Mouse (Mus musculus) olfactory bulb, adult 2 months (tissue): Measurements from ENCODE around the gene Fem1a. TPM values are rescaled to one million over a fixed set of nuclear protein-coding genes. Genes with fewer than 3 reads are reported as not detected.

Experiments
- H3K27ac ChIP-seq: fragments of 200-500 bp; 2 replicates; pipeline ENCODE4 v1.5.1; 2012; ENCODE audit warnings: low read depth, low read length; ENCODE audit not compliant: insufficient read depth
- H3K4me1 ChIP-seq: fragments of 200-500 bp; 2 replicates; pipeline ENCODE4 v1.6.1; 2012; ENCODE audit warnings: low read length; ENCODE audit not compliant: control insufficient read depth, insufficient read depth
- H3K4me3 ChIP-seq: fragments of 200-500 bp; 2 replicates; pipeline ENCODE4 v1.5.1; 2012; ENCODE audit warnings: mild to moderate bottlenecking, low read depth, low read length, moderate library complexity; ENCODE audit not compliant: insufficient read depth
- CTCF ChIP-seq: fragments of 200-500 bp; IDR thresholded peaks from 2 replicates; pipeline ENCODE4 v1.5.1; 2012; ENCODE audit warnings: low read depth, mild to moderate bottlenecking, low read length, moderate library complexity; ENCODE audit not compliant: insufficient read depth
- POLR2A ChIP-seq: fragments of 200-500 bp; IDR thresholded peaks from 2 replicates; pipeline ENCODE4 v1.6.1; 2012; ENCODE audit warnings: mild to moderate bottlenecking, low read depth, low read length, moderate library complexity; ENCODE audit not compliant: insufficient read depth
- WGBS: fragments of 180-500 bp; shearing (Covaris S2); methylation state at CpG from one replicate; pipeline ENCODE4 v1.1.7; 2018; 5-methylcytosine and 5-hydroxymethylcytosine counted together
- polyA plus RNA-seq: library from polyadenylated mRNA; stranded (reverse); fragments of >200 nt; gene quantifications from 2 replicates; pipeline ENCODE4 v1.2.4, GENCODE M21; 2012; ENCODE audit warnings: low replicate concordance; ENCODE audit not compliant: missing spikeins, insufficient read depth, insufficient read length

Fem1a gene
- polyA plus RNA-seq, 1 experiment = not detected

DNA sequence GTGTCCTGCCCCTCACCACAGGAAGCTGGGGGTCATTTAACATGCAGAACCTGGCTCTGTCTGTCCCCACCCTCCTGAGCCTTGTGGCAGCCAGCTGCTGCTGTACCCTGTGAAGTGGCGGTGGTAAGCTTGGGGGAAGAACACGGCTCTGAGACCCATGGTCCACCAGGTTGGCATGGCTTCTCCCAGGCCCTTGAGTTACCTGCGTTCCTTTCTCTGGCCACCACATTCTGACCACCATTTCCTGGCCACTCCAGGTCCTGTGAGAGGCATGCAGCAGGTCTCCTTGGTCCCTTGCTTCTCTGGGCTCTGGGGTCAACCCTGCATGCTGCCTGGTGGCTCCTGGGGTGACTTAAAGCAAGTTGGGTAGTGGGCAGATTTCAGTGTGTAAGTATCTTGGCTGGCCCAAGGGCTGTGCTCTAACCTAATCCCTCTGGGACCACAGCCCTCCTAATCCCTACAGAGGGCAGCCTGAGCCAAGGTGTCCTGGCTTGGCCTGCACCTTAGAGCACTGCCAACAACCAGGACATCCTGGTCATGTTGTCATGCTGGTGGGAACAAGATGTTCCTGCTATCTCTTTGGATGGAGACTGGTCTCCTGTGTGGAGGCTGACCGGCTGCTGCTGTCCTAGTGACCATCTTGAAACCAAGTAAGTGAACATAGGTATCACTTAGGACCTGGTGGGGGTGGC, 36.1 kb downstream of the Fem1a start, which contains the start of gene Plin3:
Gene Plin3, minus strand, starts transcription at position 343 of the 692 bp plus-strand sequence.
- TF ChIP-seq POLR2A = no peak
- no peak for TF ChIP-seq CTCF
- 88% methylated on average over 4 of the region's 4 CpGs for WGBS
- no peak within 1 kb of the TSS for H3K4me3 ChIP-seq
- H3K27ac ChIP-seq = no peak within 1 kb of the TSS
- peaks cover 15% of the 10 kb centered on the region for H3K4me1 ChIP-seq

DNA sequence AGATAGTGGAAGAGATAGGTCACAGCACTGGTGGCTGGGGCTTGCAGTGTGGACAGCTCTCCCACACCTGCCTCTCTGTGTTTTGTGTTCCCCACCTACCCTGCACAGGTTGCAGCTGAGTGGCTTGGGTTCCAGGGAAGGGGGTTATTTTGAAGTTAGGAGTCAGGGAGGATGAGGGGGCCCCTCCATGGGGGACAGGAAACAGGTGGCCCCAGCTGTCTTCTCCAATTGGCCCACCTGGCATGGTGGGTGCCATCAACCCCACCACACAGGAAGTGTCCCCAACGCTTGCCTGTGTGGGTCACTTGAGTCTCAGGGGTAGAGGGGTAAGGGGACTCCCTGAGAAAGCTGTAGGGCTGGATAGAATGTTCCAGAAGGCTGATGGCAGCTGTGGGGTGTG, 36.7 kb downstream of the Fem1a start:
- Histone ChIP-seq H3K4me3 (no peak overlapping the region), H3K27ac (no peak overlapping the region), H3K4me1 (peaks cover 15% of the 10 kb centered on the region)
- TF ChIP-seq POLR2A (no peak), CTCF (no peak)
- WGBS = 92% methylated on average over 1 of the region's 1 CpGs

DNA sequence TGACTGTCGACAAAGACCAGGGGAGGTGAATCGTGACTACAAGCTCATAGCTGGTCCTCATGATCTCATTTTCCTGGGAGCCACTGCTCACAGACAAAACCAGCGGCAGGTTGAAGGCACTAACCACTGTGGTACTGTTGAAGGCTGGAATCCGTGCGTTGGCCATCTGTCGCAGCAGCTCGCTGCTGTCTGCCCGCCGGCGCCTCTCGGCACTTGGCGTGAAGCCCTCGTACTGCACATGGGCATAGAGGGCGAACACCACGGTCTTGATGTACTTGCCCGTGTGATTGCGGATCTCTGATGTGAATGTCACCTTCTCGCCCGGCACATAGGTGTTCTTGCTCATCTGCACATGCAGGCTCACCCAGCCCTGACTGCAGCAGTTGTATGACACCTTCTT, 37.6 kb downstream of the Fem1a start:
- Histone ChIP-seq H3K4me1 (peaks cover 14% of the 10 kb centered on the region), H3K4me3 (no peak overlapping the region), H3K27ac (no peak overlapping the region)
- no peak for TF ChIP-seq POLR2A
- TF ChIP-seq CTCF = no peak
- WGBS = 86% methylated on average over 19 of the region's 19 CpGs

DNA sequence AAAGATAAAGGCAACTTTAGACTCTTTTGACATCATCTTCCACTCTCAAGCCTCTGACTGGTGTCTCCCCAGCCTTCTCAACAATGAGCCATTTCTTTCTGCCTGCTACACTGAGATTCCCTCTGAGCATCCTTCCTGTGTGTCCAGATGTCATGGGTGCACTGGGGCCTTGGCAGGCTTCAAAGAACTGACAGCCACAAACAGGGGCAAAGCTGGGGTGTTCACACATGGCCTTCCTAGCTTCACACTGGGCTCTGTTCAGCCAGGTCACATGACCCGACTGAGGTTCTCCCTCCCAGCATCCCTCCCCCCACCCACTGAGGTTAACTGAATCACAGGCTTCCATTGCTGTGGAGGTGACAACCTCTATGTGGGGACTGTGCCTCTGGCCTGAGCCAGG, 39.6 kb downstream of the Fem1a start:
- 76% methylated on average over 1 of the region's 1 CpGs for WGBS
- TF ChIP-seq POLR2A = no peak
- no peak for TF ChIP-seq CTCF
- H3K4me3 ChIP-seq = no peak overlapping the region
- H3K27ac ChIP-seq = no peak overlapping the region
- H3K4me1 ChIP-seq = peaks cover 3% of the 10 kb centered on the region

DNA sequence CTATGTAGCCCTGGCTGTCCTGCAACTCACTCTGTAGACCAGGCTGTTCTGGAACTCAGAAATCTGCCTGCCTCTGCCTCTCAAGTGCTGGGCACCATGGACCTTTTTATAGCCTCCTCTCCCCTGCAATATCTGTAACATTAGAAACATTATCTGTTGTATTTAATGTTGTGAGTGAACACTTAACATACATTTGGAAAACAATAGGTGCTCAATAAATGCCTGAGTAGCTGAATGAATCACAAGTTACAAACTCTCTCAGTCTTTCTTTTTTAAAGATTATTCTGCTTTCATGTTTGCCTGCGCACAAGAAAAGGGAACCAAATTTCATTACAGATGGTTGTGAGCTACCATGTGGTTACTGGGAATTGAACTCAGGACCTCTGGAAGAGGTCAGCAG, 41.6 kb downstream of the Fem1a start:
- Histone ChIP-seq H3K27ac (no peak overlapping the region), H3K4me1 (peaks cover 3% of the 10 kb centered on the region), H3K4me3 (no peak overlapping the region)
- no peak for TF ChIP-seq POLR2A
- no peak for TF ChIP-seq CTCF
- 97% methylated on average over 1 of the region's 1 CpGs for WGBS

DNA sequence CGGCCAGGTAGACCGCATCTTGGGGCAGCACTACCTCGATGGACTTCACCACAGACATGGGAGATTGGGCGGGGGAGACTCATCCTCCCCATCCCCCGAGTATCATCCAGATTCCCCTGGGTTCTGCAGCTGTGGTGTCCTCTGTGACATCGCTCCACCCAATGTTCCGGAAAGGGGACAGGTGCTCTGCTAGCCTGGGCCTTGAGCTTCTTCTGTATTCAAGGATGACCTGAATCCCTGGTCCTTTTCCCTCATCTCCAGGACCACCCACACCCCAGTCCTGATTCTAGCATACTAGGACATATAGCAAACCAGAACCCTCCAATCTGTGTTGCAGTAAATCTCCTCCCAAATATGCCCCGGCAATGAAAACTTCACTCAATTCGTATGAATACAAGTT, 43.6 kb downstream of the Fem1a start, which contains the start of gene Arrdc5:
Gene Arrdc5, minus strand, starts transcription at position 101 of the 400 bp plus-strand sequence.
- H3K4me3 ChIP-seq = no peak within 1 kb of the TSS
- WGBS = 93% methylated on average over 9 of the region's 9 CpGs
- H3K27ac ChIP-seq = no peak within 1 kb of the TSS
- peaks cover 9% of the 10 kb centered on the region for H3K4me1 ChIP-seq
- TF ChIP-seq CTCF = no peak
- TF ChIP-seq POLR2A = no peak

DNA sequence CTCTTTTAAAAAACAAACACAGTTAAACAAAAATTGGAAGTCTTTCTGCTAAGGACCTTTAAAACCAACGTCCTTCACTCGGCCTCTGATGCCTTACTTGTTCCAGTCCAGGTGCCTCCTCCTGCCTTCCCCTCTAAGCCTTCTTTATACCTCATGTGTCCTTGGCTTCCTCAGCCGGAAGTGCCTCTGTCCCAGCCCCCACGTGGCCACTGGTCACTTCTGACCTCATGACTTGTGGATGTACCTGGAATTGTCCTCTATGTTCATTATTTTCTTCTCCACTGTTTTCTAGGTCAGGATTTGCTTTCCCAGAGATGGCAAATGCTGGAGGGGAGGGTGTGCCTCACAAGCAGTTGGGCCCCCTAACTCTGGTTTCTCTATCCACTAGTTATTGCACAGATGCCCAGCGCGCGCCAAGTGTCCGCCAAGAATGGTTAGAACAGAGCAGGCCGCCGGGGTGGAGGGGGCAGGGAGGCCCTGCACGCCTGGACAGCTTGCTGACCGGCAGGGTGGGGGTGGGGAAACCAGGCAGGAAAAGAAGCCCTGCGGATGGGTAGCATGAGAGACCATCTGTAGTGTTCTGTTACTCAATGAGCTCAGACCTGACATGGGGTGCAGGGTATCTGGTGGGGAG, 45.9 kb downstream of the Fem1a start:
- 24% methylated on average over 13 of the region's 13 CpGs for WGBS
- no peak for TF ChIP-seq CTCF
- no peak for TF ChIP-seq POLR2A
- Histone ChIP-seq H3K4me3 (no peak overlapping the region), H3K27ac (no peak overlapping the region), H3K4me1 (peaks cover 9% of the 10 kb centered on the region)

DNA sequence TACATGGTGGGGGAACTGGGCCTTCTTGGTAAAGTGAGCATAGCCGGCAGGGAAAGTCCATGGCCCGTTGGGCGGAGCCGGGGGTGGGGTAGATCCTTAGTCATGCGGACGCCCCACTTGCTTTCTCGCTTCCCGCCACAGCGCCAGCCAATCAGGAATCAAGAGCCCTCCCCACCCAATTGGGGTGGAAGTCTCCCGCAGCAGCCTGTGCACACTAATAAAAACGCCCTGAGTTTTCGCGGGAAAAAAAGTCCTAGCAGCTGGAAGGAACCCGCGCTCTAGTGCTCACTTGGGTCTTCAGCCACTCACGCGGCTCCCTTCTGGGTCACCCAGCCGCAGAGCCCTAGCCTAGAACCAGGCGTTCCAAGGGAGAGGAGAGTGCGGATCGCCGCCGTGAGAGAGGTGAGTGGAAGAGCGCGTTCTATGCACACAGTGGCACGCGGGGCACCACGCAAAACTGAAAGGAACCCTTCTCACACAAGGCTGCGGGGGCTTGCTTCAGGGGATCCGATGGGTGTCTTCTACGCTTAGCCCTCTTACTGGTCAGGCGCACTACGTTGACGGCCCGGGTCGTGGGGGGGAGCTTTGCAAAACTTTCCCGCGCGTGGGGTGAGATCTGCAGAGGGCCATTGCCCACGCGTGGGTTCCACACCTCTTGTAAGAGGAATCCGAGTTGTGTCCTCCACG, 46.7 kb downstream of the Fem1a start, which contains the start of gene Uhrf1:
Gene Uhrf1, plus strand, starts transcription at position 162 of the 687 bp plus-strand sequence.
- Histone ChIP-seq H3K4me3 (peak within 1 kb of the TSS; percentile 70), H3K27ac (no peak within 1 kb of the TSS), H3K4me1 (peaks cover 9% of the 10 kb centered on the region)
- TF ChIP-seq CTCF (no peak), POLR2A (no peak)
- WGBS = under 1% methylated on average over 43 of the region's 43 CpGs
